Mouse (Mus musculus): ENCODE results near the gene Smad9.

Smad9 gene

GRCm38 (mm10) chr3:54755145-54756041 is at the start of gene Smad9:
Gene Smad9 (plus strand): TSS chr3:54755582.
- no peak for DNase-seq (ENCODE audit: low spot score in 2 of 2)

DNA sequence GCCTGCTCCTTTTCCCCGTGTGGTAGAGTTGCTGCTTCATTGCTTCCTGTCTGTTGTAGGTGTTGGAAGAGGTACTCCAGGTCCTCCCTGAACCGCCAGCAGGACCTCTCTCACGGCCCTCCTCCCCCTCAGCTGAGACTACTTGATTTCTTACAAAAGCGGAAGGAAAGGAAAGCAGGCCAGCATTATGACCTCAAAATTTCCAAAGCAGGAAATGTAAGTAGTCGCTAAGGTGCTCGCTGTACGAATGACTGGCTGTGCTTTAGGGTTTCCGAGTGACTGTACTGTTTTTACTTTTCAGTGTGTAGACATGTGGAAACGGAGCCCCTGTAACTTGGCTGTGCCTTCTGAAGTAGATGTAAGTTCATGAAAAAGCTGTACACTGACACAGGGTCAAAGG is 46.4 kb upstream of the Smad9 start:
- DNase-seq (ENCODE audit: low spot score in 2 of 2): peak; percentile 60 to 68

- DNase-seq (ENCODE audit: low spot score in 2 of 2): no peak
Measured at GRCm38 (mm10) chr3:54714253-54714652, 41.1 kb upstream of the Smad9 start, which contains the start of gene Gm21958. Gene Gm21958 (minus strand): TSS chr3:54714353.

- DNase-seq (ENCODE audit: low spot score in 2 of 2): no peak
Measured at GRCm38 (mm10) chr3:54715461-54715860, 39.9 kb upstream of the Smad9 start.

- no peak for DNase-seq (ENCODE audit: low spot score in 2 of 2)
Measured at GRCm38 (mm10) chr3:54717348-54717747, 38.0 kb upstream of the Smad9 start.

GRCm38 (mm10) chr3:54718947-54719346 is 36.4 kb upstream of the Smad9 start:
- DNase-seq (ENCODE audit: low spot score in 2 of 2): peak in 1 of 2 experiments; percentile 22

DNA sequence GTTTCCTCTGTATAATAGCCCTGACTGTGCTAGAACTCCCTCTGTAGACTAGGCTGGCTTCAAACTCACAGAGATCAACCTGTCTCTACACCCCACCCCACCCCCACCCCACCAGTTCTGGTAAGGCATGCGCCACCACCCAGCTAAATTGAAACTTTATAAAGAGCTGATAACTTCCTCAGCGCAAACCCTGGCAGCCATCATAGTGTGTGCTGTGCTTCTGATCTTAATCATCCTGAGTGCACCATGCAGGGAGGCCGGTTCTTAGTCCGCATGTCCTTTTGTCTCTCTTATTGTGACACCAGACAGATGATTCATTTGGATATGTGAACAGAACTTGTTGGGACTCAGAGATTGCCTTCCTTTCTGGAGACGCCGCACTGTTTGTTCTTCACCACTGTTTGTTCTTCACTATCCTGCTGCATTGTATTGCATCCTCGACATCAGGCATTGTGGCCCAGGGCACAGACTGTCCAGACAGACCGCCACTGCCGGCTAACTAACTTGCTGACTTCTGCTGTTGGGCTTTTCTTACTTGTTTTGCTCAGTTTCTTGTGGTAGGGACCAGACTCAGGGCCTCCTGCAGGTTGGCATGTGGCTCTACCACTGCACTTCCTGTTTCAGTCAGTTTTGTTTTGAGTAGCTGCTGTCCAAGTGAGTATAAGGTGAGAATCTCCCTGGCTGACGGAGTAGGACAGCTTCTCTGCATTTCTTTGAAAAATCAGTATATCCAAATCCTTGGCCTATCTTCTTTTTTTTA is 31.5 kb upstream of the Smad9 start:
- DNase-seq (ENCODE audit: low spot score in 2 of 2): peak; percentile 61 to 67

DNA sequence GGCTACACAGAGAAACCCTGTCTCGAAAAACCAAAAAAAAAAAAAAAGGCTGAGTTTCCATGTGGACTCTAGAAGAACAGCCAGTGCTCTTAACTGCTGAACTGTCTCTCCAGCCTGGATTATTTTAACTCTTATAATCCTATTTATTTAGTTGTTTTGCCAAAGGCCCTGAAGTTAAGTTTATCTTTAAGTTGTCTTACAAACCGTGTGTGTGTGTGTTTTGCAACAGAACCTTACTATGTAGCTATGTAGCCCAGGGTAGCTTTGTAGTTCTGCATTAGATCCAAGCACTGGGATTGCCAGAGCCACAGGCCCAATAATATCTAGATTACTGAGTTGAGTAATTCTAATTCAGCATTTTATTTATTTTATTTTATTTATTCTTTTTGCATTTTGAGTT is 30.0 kb upstream of the Smad9 start:
- DNase-seq (ENCODE audit: low spot score in 2 of 2): no peak

GRCm38 (mm10) chr3:54727588-54727987 is 27.8 kb upstream of the Smad9 start:
- no peak for DNase-seq (ENCODE audit: low spot score in 2 of 2)

GRCm38 (mm10) chr3:54728100-54728499 is 27.3 kb upstream of the Smad9 start:
- DNase-seq (ENCODE audit: low spot score in 2 of 2): no peak

DNA sequence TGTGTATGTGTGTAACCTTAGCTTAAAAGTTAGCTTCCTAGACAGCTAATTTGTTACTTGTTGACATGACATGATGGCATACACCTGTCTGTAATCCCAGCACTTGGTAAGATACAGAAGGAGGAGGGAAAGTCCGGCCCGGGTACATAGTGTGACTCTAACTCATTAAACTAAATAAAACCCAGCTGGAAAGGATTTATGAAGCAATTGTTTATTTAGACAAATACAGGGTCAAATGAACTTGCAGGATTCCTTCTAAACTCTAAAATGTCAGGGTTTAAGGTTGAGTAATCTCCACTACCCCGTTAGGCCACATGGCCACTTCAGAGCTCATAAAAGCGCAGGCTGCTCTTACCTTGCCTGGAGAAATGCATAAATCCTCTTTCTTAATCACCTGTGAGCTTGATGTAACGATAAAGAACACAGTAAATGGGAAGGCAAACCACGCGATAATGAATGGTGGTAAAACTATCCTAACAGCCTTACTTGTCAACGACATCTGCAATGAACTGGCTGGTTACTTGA is 23.7 kb upstream of the Smad9 start:
- DNase-seq (ENCODE audit: low spot score in 2 of 2): no peak

DNA sequence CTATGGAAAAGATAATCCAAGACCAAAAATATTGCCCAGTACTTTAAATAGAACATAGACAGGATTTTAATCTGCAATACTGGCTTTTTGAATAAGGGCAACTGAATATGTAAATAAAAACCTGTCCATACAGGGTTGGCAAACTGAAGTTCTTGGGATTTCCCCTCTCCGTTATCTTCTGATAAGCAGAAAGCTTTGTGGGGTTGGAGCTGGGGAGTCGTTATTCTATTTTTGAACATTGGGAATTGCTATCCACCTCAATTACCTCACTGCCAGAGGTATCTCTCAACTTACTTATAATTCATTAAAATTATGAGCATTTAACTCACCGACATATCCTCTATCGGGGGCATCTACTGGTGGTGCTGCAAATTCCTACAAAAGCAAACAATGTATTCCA is 23.0 kb upstream of the Smad9 start:
- no peak for DNase-seq (ENCODE audit: low spot score in 2 of 2)

- peak; percentile 88 to 90 for DNase-seq (ENCODE audit: low spot score in 2 of 2)
Measured at GRCm38 (mm10) chr3:54734411-54735246, 20.8 kb upstream of the Smad9 start.

- peak; percentile 85 to 86 for DNase-seq (ENCODE audit: low spot score in 2 of 2)
Measured at GRCm38 (mm10) chr3:54735247-54736046, 19.9 kb upstream of the Smad9 start, which contains the start of the genes Exosc8 and Alg5. Gene Exosc8 (minus strand): TSS chr3:54735393. Gene Alg5 (plus strand): TSS chr3:54735539.

DNA sequence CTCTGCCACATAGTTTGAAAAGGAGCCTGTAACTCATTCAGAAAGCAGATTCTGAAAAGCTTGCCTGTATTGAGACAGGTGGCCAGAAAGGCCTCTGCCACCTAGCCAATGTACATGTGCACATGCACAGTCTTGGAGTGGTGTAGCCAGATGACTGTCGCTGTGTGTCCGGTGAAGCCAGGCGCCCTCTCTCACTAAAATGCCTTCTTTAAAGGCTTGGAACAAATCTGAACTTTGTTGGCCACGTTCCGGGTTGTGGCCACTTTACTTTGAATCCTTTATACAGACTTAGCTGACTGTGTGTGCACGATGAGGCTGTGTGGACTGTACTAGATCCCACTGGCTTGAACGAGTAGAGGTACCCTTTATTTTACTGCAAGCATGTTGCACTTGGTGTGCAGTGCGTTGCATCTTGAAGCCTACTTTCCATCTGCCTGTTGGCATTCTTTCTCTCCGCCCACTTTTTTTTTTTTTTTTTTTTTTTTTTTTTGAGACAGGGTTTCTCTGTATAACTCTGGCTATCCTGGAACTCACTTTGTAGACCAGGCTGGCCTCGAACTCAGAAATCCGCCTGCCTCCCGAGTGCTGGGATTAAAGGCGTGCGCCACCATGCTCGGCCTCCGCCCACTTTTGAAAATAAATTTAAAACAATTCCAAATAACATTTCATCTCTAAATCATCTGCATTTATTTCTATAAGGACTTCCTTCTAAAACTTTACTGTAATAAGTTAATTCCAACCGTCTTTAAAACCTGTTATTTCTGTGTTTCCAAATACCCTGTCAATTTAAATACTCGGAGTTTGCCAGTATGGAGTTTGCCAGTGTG is 19.1 kb upstream of the Smad9 start:
- no peak for DNase-seq (ENCODE audit: low spot score in 2 of 2)

GRCm38 (mm10) chr3:54737317-54737716 is 18.1 kb upstream of the Smad9 start:
- DNase-seq (ENCODE audit: low spot score in 2 of 2): no peak

GRCm38 (mm10) chr3:54741965-54742364 is 13.4 kb upstream of the Smad9 start:
- DNase-seq (ENCODE audit: low spot score in 2 of 2): no peak

DNA sequence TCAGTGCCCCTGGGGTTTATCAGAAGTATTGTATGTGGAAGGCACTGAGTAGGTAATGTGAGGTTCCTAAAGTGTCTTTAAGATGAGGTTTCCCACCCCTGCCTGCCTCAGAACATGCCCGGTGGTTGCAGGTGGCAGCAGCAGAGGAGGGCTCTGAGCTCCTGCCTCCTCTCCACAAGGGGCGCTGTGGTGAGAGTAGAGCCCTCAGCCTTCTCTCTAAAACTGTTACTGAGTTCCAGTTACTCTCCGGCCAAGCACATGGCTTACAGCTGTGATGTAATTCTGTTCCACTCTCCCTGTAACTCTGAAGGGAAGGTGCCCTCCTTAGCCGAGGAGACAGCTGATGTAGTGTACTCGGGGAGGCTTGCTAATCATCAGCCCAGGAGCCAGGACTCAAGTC is 9.6 kb upstream of the Smad9 start:
- DNase-seq (ENCODE audit: low spot score in 2 of 2): no peak

GRCm38 (mm10) chr3:54753411-54753810 is 2.0 kb upstream of the Smad9 start:
- no peak for DNase-seq (ENCODE audit: low spot score in 2 of 2)

- no peak for DNase-seq (ENCODE audit: low spot score in 2 of 2)
Measured at GRCm38 (mm10) chr3:54756058-54756457, 676 bp downstream of the Smad9 start.

Measured in spleen, postnatal 36 days (tissue).